Mouse (Mus musculus): ENCODE measurements around the gene Krt20.

GRCm38 (mm10) chr11:99436625-99437024 lies 1.3 kb downstream of the Krt20 start:
- TF ChIP-seq POLR2A (IDR thresholded peaks at IDR 0.05; ENCODE audit: borderline replicate concordance, extremely low read depth, insufficient read depth, insufficient read length, poor library complexity, severe bottlenecking) (no peak), CTCF (IDR thresholded peaks at IDR 0.05; ENCODE audit: borderline replicate concordance, extremely low read depth, insufficient read depth, insufficient read length) (no peak)
